In the genomic region with DNA sequence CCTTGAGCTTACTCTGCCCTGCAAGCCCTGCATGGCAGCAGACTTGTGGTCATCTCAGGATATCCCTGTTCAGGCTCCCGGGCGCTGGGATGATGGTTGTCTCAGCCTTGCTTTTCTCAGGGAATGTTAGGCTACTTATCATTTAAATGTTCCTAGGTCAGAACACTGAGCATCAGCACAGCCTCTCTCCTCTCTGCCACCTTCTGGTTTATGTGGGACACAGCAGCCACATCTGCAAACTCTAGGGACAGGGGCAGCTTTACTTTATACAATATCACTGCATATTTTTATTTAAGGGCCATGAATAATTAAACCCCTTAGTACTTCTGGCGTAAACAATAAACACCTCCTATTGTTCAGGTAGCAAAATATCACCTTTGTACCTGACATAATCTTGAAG, we compare ENCODE assay signal across 9 mouse cellular contexts.
DNase-seq lines count a peak whose midpoint lies in the region; ATAC-seq and TF ChIP-seq lines count a peak whose summit lies in the region.
"Had no signal": no experiment of that assay in that cellular context is flagged by ENCODE, and none has a peak within 500 bp of the region (broad histone marks: within the 10 kb centered on the region; RNA-seq: fewer than 3 reads in every experiment).

No protein-coding gene starts in this region.

- H3K9ac ChIP-seq in limb, embryonic 11.5 days (ENCODE audit: low read length): no peak overlapping the region
- no peak overlapping the region for H3K9ac ChIP-seq in hindbrain, postnatal 0 days (replicated peaks; ENCODE audit: low read length)
- H3K9ac ChIP-seq in neural tube, embryonic 14.5 days (replicated peaks; ENCODE audit: low read depth, low read length): no peak overlapping the region
- H3K9ac ChIP-seq: stomach, embryonic 15.5 days had no signal

- no peak overlapping the region for H3K4me2 ChIP-seq in limb, embryonic 11.5 days (ENCODE audit: low read depth, severe bottlenecking)
- no peak overlapping the region for H3K4me2 ChIP-seq in hindbrain, postnatal 0 days (ENCODE audit: low read depth, low read length)
- no peak overlapping the region for H3K4me2 ChIP-seq in neural tube, embryonic 14.5 days (ENCODE audit: low read depth, low read length)
- H3K4me2 ChIP-seq: stomach, embryonic 15.5 days had no signal

- no peaks in the 10 kb centered on the region for H3K36me3 ChIP-seq in limb, embryonic 11.5 days (ENCODE audit: control insufficient read depth, insufficient read depth, low read length)
- H3K36me3 ChIP-seq in limb, embryonic 10.5 days: no peaks in the 10 kb centered on the region
- H3K36me3 ChIP-seq in hindbrain, postnatal 0 days (ENCODE audit: insufficient read depth, low read length): no peaks in the 10 kb centered on the region
- H3K36me3 ChIP-seq in neural tube, embryonic 14.5 days (ENCODE audit: control insufficient read depth, insufficient read depth, low read length): no peaks in the 10 kb centered on the region
- H3K36me3 ChIP-seq: stomach, embryonic 15.5 days had no signal

- no peaks in the 10 kb centered on the region for H3K27me3 ChIP-seq in limb, embryonic 11.5 days (ENCODE audit: control insufficient read depth, insufficient read depth, low read length)
- no peaks in the 10 kb centered on the region for H3K27me3 ChIP-seq in limb, embryonic 10.5 days (ENCODE audit: low read depth, poor library complexity, severe bottlenecking)
- H3K27me3 ChIP-seq in hindbrain, postnatal 0 days (ENCODE audit: insufficient read depth, low read length): no peaks in the 10 kb centered on the region
- no peaks in the 10 kb centered on the region for H3K27me3 ChIP-seq in neural tube, embryonic 14.5 days (ENCODE audit: control insufficient read depth, insufficient read depth, low read length)
- H3K27me3 ChIP-seq: stomach, embryonic 15.5 days had no signal

- no peak overlapping the region for H3K4me3 ChIP-seq in limb, embryonic 11.5 days (ENCODE audit: low read depth, low read length)
- no peak overlapping the region for H3K4me3 ChIP-seq in limb, embryonic 10.5 days
- no peak overlapping the region for H3K4me3 ChIP-seq in hindbrain, postnatal 0 days (ENCODE audit: low read length)
- H3K4me3 ChIP-seq in neural tube, embryonic 14.5 days (ENCODE audit: low read depth, low read length): no peak overlapping the region
- H3K4me3 ChIP-seq: stomach, embryonic 15.5 days had no signal

- DNase-seq in cerebellum, postnatal 36 days: no peak
- peak; percentile 25 for DNase-seq in limb, embryonic 11.5 days (ENCODE audit: low spot score)
- no peak for DNase-seq in limb, embryonic 10.5 days (ENCODE audit: low spot score)
- DNase-seq in c-Kit-positive CD71-negative TER-119-negative erythroid progenitor cells, embryonic 14.5 days (ENCODE audit: low read depth): peak; percentile 8
- DNase-seq in hindbrain, postnatal 0 days (ENCODE audit: low spot score): peak; percentile 57
- no peak for DNase-seq in thymus, postnatal 36 days

- peak; percentile 74 for TF ChIP-seq CTCF in hindbrain, postnatal 0 days (IDR thresholded peaks at IDR 0.05; ENCODE audit: low read depth)

- no peaks in the 10 kb centered on the region for H3K9me3 ChIP-seq in limb, embryonic 11.5 days (ENCODE audit: control insufficient read depth, low read length)
- H3K9me3 ChIP-seq in limb, embryonic 10.5 days (replicated peaks): no peaks in the 10 kb centered on the region
- H3K9me3 ChIP-seq in hindbrain, postnatal 0 days (ENCODE audit: low read length): no peaks in the 10 kb centered on the region
- no peaks in the 10 kb centered on the region for H3K9me3 ChIP-seq in neural tube, embryonic 14.5 days (ENCODE audit: control insufficient read depth, low read length)
- H3K9me3 ChIP-seq: stomach, embryonic 15.5 days had no signal

- ATAC-seq in cerebellum, adult (ENCODE audit: insufficient number of reproducible peaks, low FRiP score, low TSS enrichment): 0 out of 2 replicates have a peak, but pooled peaks have one; percentile 41
- ATAC-seq in limb, embryonic 11.5 days (ENCODE audit: insufficient number of reproducible peaks, low FRiP score, low TSS enrichment, low read depth): no peak
- peak; percentile 80 for ATAC-seq in hindbrain, postnatal 0 days
- ATAC-seq in neural tube, embryonic 14.5 days (ENCODE audit: low read depth): peak; percentile 77; the same call in 1 of the 2 replicates

- 76% methylated on average over 3 of the region's 3 CpGs for WGBS in limb, embryonic 11.5 days
- 80% methylated on average over 3 of the region's 3 CpGs for WGBS in limb, embryonic 10.5 days
- WGBS in hindbrain, postnatal 0 days: 75% methylated on average over 3 of the region's 3 CpGs
- WGBS in neural tube, embryonic 14.5 days: 75% methylated on average over 3 of the region's 3 CpGs

- no peak overlapping the region for H3K27ac ChIP-seq in limb, embryonic 11.5 days (replicated peaks; ENCODE audit: low read depth, low read length)
- no peak overlapping the region for H3K27ac ChIP-seq in limb, embryonic 10.5 days
- H3K27ac ChIP-seq in hindbrain, postnatal 0 days: no peak overlapping the region
- H3K27ac ChIP-seq in neural tube, embryonic 14.5 days (ENCODE audit: low read depth, low read length): no peak overlapping the region
- H3K27ac ChIP-seq: stomach, embryonic 15.5 days had no signal

- peaks cover 2% of the 10 kb centered on the region; the same call in 1 of the 2 replicates for H3K4me1 ChIP-seq in limb, embryonic 11.5 days (ENCODE audit: control insufficient read depth, insufficient read depth, low read length)
- H3K4me1 ChIP-seq in limb, embryonic 10.5 days: peaks cover 11% of the 10 kb centered on the region
- no peaks in the 10 kb centered on the region for H3K4me1 ChIP-seq in hindbrain, postnatal 0 days (ENCODE audit: insufficient read depth, low read length)
- H3K4me1 ChIP-seq in neural tube, embryonic 14.5 days (ENCODE audit: control insufficient read depth, insufficient read depth, low read length): no peaks in the 10 kb centered on the region
- H3K4me1 ChIP-seq: stomach, embryonic 15.5 days had no signal

Comparison
In these comparisons a context has a peak if more than half of its experiments do, and no peak if none do; other contexts are left out.
1. DNase-seq: peak in limb, embryonic 11.5 days (single experiment), c-Kit-positive CD71-negative TER-119-negative erythroid progenitor cells, embryonic 14.5 days (single experiment) and hindbrain, postnatal 0 days (single experiment); none in cerebellum, postnatal 36 days (0 of 2), limb, embryonic 10.5 days (single experiment) and thymus, postnatal 36 days (0 of 2).